Mouse (Mus musculus): ENCODE results near the gene Upk1a. TPM values are rescaled to one million over a fixed set of nuclear protein-coding genes. Genes with fewer than 3 reads are reported as not detected.

Gene Upk1a
- polyA plus RNA-seq (2015; fragmentation: Nextera tagmentation; extraction: Ambion mirVana), result 0.55 and 0.79 TPM in 2 replicates

GRCm38 (mm10) chr7:30612654-30613402 lies at the start of gene Upk1a:
Gene Upk1a, minus strand, starts transcription at chr7:30612847.

GRCm38 (mm10) chr7:30649591-30650540 lies 37.2 kb upstream of the Upk1a start, which contains the start of gene Rbm42:
Gene Rbm42, minus strand, starts transcription at chr7:30650317.

GRCm38 (mm10) chr7:30635752-30636151 lies 23.1 kb upstream of the Upk1a start, which contains the start of gene Etv2:
Gene Etv2, minus strand, starts transcription at chr7:30635852.

GRCm38 (mm10) chr7:30625530-30626384 lies 13.1 kb upstream of the Upk1a start, which contains the start of gene Cox6b1:
Gene Cox6b1, minus strand, starts transcription at chr7:30626151.

GRCm38 (mm10) chr7:30598786-30599185 lies 13.9 kb downstream of the Upk1a start, which contains the start of gene Zbtb32:
Gene Zbtb32, minus strand, starts transcription at chr7:30598909.

GRCm38 (mm10) chr7:30588676-30589434 lies 23.8 kb downstream of the Upk1a start, which contains the start of gene Kmt2b:
Gene Kmt2b, minus strand, starts transcription at chr7:30588726.

GRCm38 (mm10) chr7:30564970-30565571 lies 47.6 kb downstream of the Upk1a start, which contains the start of gene Igflr1:
Gene Igflr1, plus strand, starts transcription at chr7:30565427.

GRCm38 (mm10) chr7:30563117-30563905 lies 49.3 kb downstream of the Upk1a start, which contains the start of the genes U2af1l4, Gm49396 and Psenen:
Gene U2af1l4, plus strand, starts transcription at chr7:30563301.
Gene Gm49396, plus strand, starts transcription at chr7:30563344.
Gene Psenen, minus strand, starts transcription at chr7:30563627.

GRCm38 (mm10) chr7:30559443-30559954 lies 53.1 kb downstream of the Upk1a start, which contains the start of gene Lin37:
Gene Lin37, minus strand, starts transcription at chr7:30559838.

Small RNA genes lying within 50 kb of the gene (microRNA-seq; reads per million reads assigned to microRNA genes)
- gene Mir3569 (ENCODE audit: borderline replicate concordance, insufficient number of aligned reads), result not detected

Other genes starting within 250 kb of the Upk1a start
- gene Tyrobp, start 199.1 kb downstream of the Upk1a start, polyA plus RNA-seq (2015; fragmentation: Nextera tagmentation; extraction: Ambion mirVana), result 130 and 219 TPM in 2 replicates
- 6.9 and 9.5 TPM in 2 replicates for gene Hcst, start 193.0 kb downstream of the Upk1a start, polyA plus RNA-seq (2015; fragmentation: Nextera tagmentation; extraction: Ambion mirVana)
- gene Nfkbid, start 191.1 kb downstream of the Upk1a start, polyA plus RNA-seq (2015; fragmentation: Nextera tagmentation; extraction: Ambion mirVana), result 0.88 and 1.7 TPM in 2 replicates
- gene Aplp1, start 167.3 kb downstream of the Upk1a start, polyA plus RNA-seq (2015; fragmentation: Nextera tagmentation; extraction: Ambion mirVana), result 66.4 and 132 TPM in 2 replicates
- gene Kirrel2, start 155.2 kb downstream of the Upk1a start, polyA plus RNA-seq (2015; fragmentation: Nextera tagmentation; extraction: Ambion mirVana), result not detected in 2 replicates
- gene Nphs1, start 154.5 kb downstream of the Upk1a start, polyA plus RNA-seq (2015; fragmentation: Nextera tagmentation; extraction: Ambion mirVana), result 0.10 and 0.17 TPM in 2 replicates
- gene Prodh2, start 119.2 kb downstream of the Upk1a start, polyA plus RNA-seq (2015; fragmentation: Nextera tagmentation; extraction: Ambion mirVana), result 3.3 and 7.4 TPM in 2 replicates
- gene Arhgap33, start 77.8 kb downstream of the Upk1a start, polyA plus RNA-seq (2015; fragmentation: Nextera tagmentation; extraction: Ambion mirVana), result 5.8 and 11.5 TPM in 2 replicates
- gene Hspb6, start 60.7 kb downstream of the Upk1a start, polyA plus RNA-seq (2015; fragmentation: Nextera tagmentation; extraction: Ambion mirVana), result 21.9 and 51.7 TPM in 2 replicates
- 5.8 and 6.8 TPM in 2 replicates for gene Proser3, start 60.5 kb downstream of the Upk1a start, polyA plus RNA-seq (2015; fragmentation: Nextera tagmentation; extraction: Ambion mirVana)
- 57.6 and 67.2 TPM in 2 replicates for gene Lin37, start 53.0 kb downstream of the Upk1a start, polyA plus RNA-seq (2015; fragmentation: Nextera tagmentation; extraction: Ambion mirVana)
- gene U2af1l4, start 49.5 kb downstream of the Upk1a start, polyA plus RNA-seq (2015; fragmentation: Nextera tagmentation; extraction: Ambion mirVana), result 83.5 and 101 TPM in 2 replicates
- gene Gm49396, start 49.5 kb downstream of the Upk1a start, polyA plus RNA-seq (2015; fragmentation: Nextera tagmentation; extraction: Ambion mirVana), result 2.8 and 5.1 TPM in 2 replicates
- gene Psenen, start 49.2 kb downstream of the Upk1a start, polyA plus RNA-seq (2015; fragmentation: Nextera tagmentation; extraction: Ambion mirVana), result 179 and 205 TPM in 2 replicates
- gene Igflr1, start 47.4 kb downstream of the Upk1a start, polyA plus RNA-seq (2015; fragmentation: Nextera tagmentation; extraction: Ambion mirVana), result 0.72 and 1.8 TPM in 2 replicates
- gene Kmt2b, start 24.1 kb downstream of the Upk1a start, polyA plus RNA-seq (2015; fragmentation: Nextera tagmentation; extraction: Ambion mirVana), result 3.7 and 4.5 TPM in 2 replicates
- gene Zbtb32, start 13.9 kb downstream of the Upk1a start, polyA plus RNA-seq (2015; fragmentation: Nextera tagmentation; extraction: Ambion mirVana), result 0.11 and 0.51 TPM in 2 replicates
- gene Cox6b1, start 13.3 kb upstream of the Upk1a start, polyA plus RNA-seq (2015; fragmentation: Nextera tagmentation; extraction: Ambion mirVana), result 1,273 and 1,293 TPM in 2 replicates
- not detected in 2 replicates for gene Etv2, start 23.0 kb upstream of the Upk1a start, polyA plus RNA-seq (2015; fragmentation: Nextera tagmentation; extraction: Ambion mirVana)
- gene Rbm42, start 37.5 kb upstream of the Upk1a start, polyA plus RNA-seq (2015; fragmentation: Nextera tagmentation; extraction: Ambion mirVana), result 83.9 and 102 TPM in 2 replicates
- 14.3 and 19.0 TPM in 2 replicates for gene Haus5, start 52.1 kb upstream of the Upk1a start, polyA plus RNA-seq (2015; fragmentation: Nextera tagmentation; extraction: Ambion mirVana)
- gene Pmis2, start 58.8 kb upstream of the Upk1a start, polyA plus RNA-seq (2015; fragmentation: Nextera tagmentation; extraction: Ambion mirVana), result not detected in 2 replicates
- 10.8 and 14.4 TPM in 2 replicates for gene 2200002J24Rik, start 86.1 kb upstream of the Upk1a start, polyA plus RNA-seq (2015; fragmentation: Nextera tagmentation; extraction: Ambion mirVana)
- 2.5 and 2.7 TPM in 2 replicates for gene Atp4a, start 99.4 kb upstream of the Upk1a start, polyA plus RNA-seq (2015; fragmentation: Nextera tagmentation; extraction: Ambion mirVana)
- gene Tmem147, start 116.7 kb upstream of the Upk1a start, polyA plus RNA-seq (2015; fragmentation: Nextera tagmentation; extraction: Ambion mirVana), result 231 and 307 TPM in 2 replicates
- 0.11 and 0.35 TPM in 2 replicates for gene Gapdhs, start 130.8 kb upstream of the Upk1a start, polyA plus RNA-seq (2015; fragmentation: Nextera tagmentation; extraction: Ambion mirVana)
- gene Sbsn, start 138.6 kb upstream of the Upk1a start, polyA plus RNA-seq (2015; fragmentation: Nextera tagmentation; extraction: Ambion mirVana), result 16.2 and 29.7 TPM in 2 replicates
- 49.0 and 57.0 TPM in 2 replicates for gene Dmkn, start 150.9 kb upstream of the Upk1a start, polyA plus RNA-seq (2015; fragmentation: Nextera tagmentation; extraction: Ambion mirVana)
- gene Krtdap, start 175.0 kb upstream of the Upk1a start, polyA plus RNA-seq (2015; fragmentation: Nextera tagmentation; extraction: Ambion mirVana), result 32.6 and 84.5 TPM in 2 replicates
- 0.25 and 0.35 TPM in 2 replicates for gene Ffar2, start 210.9 kb upstream of the Upk1a start, polyA plus RNA-seq (2015; fragmentation: Nextera tagmentation; extraction: Ambion mirVana)
- 2.1 and 5.5 TPM in 2 replicates for gene Ffar3, start 243.3 kb upstream of the Upk1a start, polyA plus RNA-seq (2015; fragmentation: Nextera tagmentation; extraction: Ambion mirVana)
- gene Ffar1, start 248.7 kb upstream of the Upk1a start, polyA plus RNA-seq (2015; fragmentation: Nextera tagmentation; extraction: Ambion mirVana), result not detected in 2 replicates

Measured in adrenal gland, postnatal 0 days (tissue).